Mouse (Mus musculus) testis, adult 10 weeks (tissue): ENCODE measurements around the gene Xirp1. TPM values are rescaled to one million over a fixed set of nuclear protein-coding genes. Genes with fewer than 3 reads are reported as not detected.

Source experiments
- polyA plus RNA-seq: library from polyadenylated mRNA; stranded (reverse); fragments of 350-450 nt; fragmentation: Illumina TruSeq; extraction: RNeasy Lipid Tissue Mini Kit (QIAGEN cat#74804); gene quantifications from one replicate; pipeline ENCODE4 v1.2.3, GENCODE M21; 2014; ENCODE audit warnings: low read depth, low replicate concordance

Xirp1 gene
- polyA plus RNA-seq, result 0.07 TPM

DNA sequence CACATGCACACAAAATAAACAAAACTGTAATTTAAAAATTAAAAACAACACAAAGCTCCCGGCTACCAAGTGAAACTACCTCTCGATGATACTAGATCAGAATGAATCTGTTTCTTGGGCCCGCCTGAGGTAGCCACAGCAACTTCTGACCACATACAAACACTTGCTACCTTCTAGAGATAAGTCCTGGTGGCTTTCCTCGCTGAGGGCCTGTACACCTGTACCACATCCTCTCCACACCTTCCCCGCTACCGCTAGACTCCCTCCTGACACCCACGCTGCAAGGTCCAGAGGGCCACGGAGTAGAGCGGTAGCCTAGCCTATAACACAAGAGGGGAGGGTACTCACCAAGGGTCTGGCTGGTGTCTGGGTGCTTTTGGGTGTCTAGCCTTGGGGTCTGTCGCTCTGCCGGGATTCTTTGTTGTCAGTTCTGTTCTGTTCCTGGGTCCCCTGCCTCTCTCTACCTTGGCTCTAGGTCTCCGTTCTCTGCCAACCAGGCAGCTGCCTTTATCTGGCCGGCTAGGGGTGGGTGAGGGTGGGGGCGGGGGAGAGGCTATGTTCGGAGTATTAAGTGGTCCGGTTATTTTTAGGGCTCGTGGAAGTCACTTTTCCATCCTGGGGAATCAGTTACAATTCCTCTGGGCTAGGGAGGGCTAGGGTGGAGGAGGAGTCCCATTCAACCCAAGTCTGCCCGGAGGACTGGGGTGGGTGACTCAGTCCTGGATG lies at the start of gene Xirp1:
Xirp1 (minus strand) TSS at position 513 of the 726 bp plus-strand sequence.

DNA sequence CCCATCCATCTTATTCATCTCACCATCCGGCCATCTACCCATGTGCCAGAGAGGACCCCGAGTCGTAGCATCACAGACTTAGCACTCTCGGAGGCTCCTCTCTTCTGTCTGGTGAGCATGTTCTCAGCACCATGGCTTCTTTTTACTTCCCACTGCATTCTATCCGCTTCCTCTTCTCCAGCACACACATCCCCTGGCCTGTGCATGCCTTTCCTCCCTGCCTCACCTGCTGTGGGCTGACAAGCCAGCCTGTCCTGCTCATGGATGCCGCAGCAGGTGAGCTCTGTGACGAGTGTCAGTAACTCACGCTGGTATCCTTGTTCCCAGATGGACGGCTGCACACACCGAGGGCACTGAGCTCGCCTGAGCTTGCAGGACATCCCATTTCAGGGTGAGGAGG lies 46.4 kb upstream of the Xirp1 start, which contains the start of gene Cx3cr1:
Cx3cr1 (minus strand) TSS at position 101 of the 400 bp plus-strand sequence.

DNA sequence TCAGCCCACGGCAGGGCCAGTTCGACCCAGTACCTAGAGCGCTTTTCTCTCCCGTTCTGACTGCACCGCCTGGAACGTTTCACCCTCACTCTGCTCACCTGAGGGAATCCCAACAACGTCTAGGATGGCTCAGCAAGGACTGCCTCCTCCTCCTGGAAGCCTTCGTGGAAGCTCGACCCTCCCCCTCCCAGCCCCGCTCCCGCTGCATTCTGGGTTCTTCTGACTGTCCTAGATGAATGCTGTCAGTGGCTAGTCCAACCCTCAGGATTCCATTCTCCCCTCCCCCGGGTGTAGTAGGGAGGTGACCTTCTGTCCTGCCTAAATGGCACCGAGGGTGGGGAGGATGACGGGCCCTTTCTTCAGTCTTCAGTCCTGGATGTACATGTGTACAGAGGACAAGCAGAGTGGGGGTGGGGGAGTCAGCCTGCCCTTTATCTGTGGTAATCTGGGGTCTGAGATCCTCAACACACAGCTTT lies 38.8 kb downstream of the Xirp1 start, which contains the start of gene Csrnp1:
Csrnp1 (minus strand) TSS at position 123 of the 476 bp plus-strand sequence.

Other genes starting within 250 kb of the Xirp1 start
- 0.28 TPM for gene Scn11a, start 198.1 kb downstream of the Xirp1 start, polyA plus RNA-seq
- gene Wdr48, start 128.7 kb downstream of the Xirp1 start, polyA plus RNA-seq, result 467 TPM
- 1.2 TPM for gene Gorasp1, start 86.0 kb downstream of the Xirp1 start, polyA plus RNA-seq
- 17.2 TPM for gene Ttc21a, start 86.0 kb downstream of the Xirp1 start, polyA plus RNA-seq
- 1.0 TPM for gene Csrnp1, start 38.9 kb downstream of the Xirp1 start, polyA plus RNA-seq
- gene Cx3cr1, start 46.3 kb upstream of the Xirp1 start, polyA plus RNA-seq, result 2.4 TPM
- gene Ccr8, start 68.5 kb upstream of the Xirp1 start, polyA plus RNA-seq, result not detected
- gene Slc25a38, start 86.8 kb upstream of the Xirp1 start, polyA plus RNA-seq, result 2.5 TPM
- 55.3 TPM for gene Rpsa, start 104.1 kb upstream of the Xirp1 start, polyA plus RNA-seq
- gene Mobp, start 126.1 kb upstream of the Xirp1 start, polyA plus RNA-seq, result 0.31 TPM